Mouse (Mus musculus): Measurements from ENCODE around the gene Hs6st2. TPM values are rescaled to one million over a fixed set of nuclear protein-coding genes. Genes with fewer than 3 reads are reported as not detected.

Hs6st2 gene
- total RNA-seq, 4 experiments from 2014 or later = 0.19 to 0.73 (median 0.27) TPM

GRCm38 (mm10) chrX:51585444-51585843, 96.2 kb downstream of the Hs6st2 start:
- no peak for DNase-seq (ENCODE audit: low spot score)

- DNase-seq (ENCODE audit: low spot score) = no peak
These were observed 100.0 kb downstream of the Hs6st2 start for GRCm38 (mm10) chrX:51581704-51582103.

- no peak for DNase-seq (ENCODE audit: low spot score)
These were observed 119.8 kb downstream of the Hs6st2 start for GRCm38 (mm10) chrX:51561880-51562279.

- no peak for DNase-seq (ENCODE audit: low spot score)
These were observed 142.0 kb downstream of the Hs6st2 start for GRCm38 (mm10) chrX:51539626-51540025.

- no peak for DNase-seq (ENCODE audit: low spot score)
These were observed 144.6 kb downstream of the Hs6st2 start for GRCm38 (mm10) chrX:51537082-51537481.

GRCm38 (mm10) chrX:51535226-51535625, 146.4 kb downstream of the Hs6st2 start:
- DNase-seq (ENCODE audit: low spot score) = no peak

GRCm38 (mm10) chrX:51531136-51531535, 150.5 kb downstream of the Hs6st2 start:
- no peak for DNase-seq (ENCODE audit: low spot score)

- DNase-seq (ENCODE audit: low spot score) = no peak
These were observed 153.1 kb downstream of the Hs6st2 start for GRCm38 (mm10) chrX:51528601-51529000.

GRCm38 (mm10) chrX:51514831-51515230, 166.8 kb downstream of the Hs6st2 start:
- DNase-seq (ENCODE audit: low spot score) = no peak

- DNase-seq (ENCODE audit: low spot score) = no peak
These were observed 175.1 kb downstream of the Hs6st2 start for GRCm38 (mm10) chrX:51506526-51506925.

- DNase-seq (ENCODE audit: low spot score) = peak; percentile 11
These were observed 176.0 kb downstream of the Hs6st2 start for GRCm38 (mm10) chrX:51505691-51506090.

GRCm38 (mm10) chrX:51503781-51504471, 177.7 kb downstream of the Hs6st2 start:
- DNase-seq (ENCODE audit: low spot score) = no peak

- DNase-seq (ENCODE audit: low spot score) = no peak
These were observed 183.8 kb downstream of the Hs6st2 start for GRCm38 (mm10) chrX:51497831-51498230.

GRCm38 (mm10) chrX:51488374-51488773, 193.3 kb downstream of the Hs6st2 start:
- DNase-seq (ENCODE audit: low spot score) = no peak

- no peak for DNase-seq (ENCODE audit: low spot score)
These were observed 212.2 kb downstream of the Hs6st2 start for GRCm38 (mm10) chrX:51469411-51469810.

- DNase-seq (ENCODE audit: low spot score) = no peak
These were observed 220.2 kb downstream of the Hs6st2 start for GRCm38 (mm10) chrX:51461413-51461812.

- DNase-seq (ENCODE audit: low spot score) = no peak
These were observed 238.3 kb downstream of the Hs6st2 start for GRCm38 (mm10) chrX:51443366-51443765.

GRCm38 (mm10) chrX:51431706-51432105, 249.9 kb downstream of the Hs6st2 start:
- no peak for DNase-seq (ENCODE audit: low spot score)

- no peak for DNase-seq (ENCODE audit: low spot score)
These were observed 256.6 kb downstream of the Hs6st2 start for GRCm38 (mm10) chrX:51425031-51425430.

- DNase-seq (ENCODE audit: low spot score) = no peak
These were observed 271.4 kb downstream of the Hs6st2 start for GRCm38 (mm10) chrX:51410289-51410688.

GRCm38 (mm10) chrX:51397457-51397856, 284.2 kb downstream of the Hs6st2 start:
- peak; percentile 10 for DNase-seq (ENCODE audit: low spot score)

- peak; percentile 63 for DNase-seq (ENCODE audit: low spot score)
These were observed 307.0 kb downstream of the Hs6st2 start for GRCm38 (mm10) chrX:51374670-51375069.

GRCm38 (mm10) chrX:51372477-51373239, 309.0 kb downstream of the Hs6st2 start:
- no peak for DNase-seq (ENCODE audit: low spot score)
